Mouse (Mus musculus): ENCODE measurements at regions not wholly inside any gene's neighbourhood (a gene's known extent, or its start where the extent isn't known, plus 50 kb on each side); places are given as distances from the start of the nearest gene placed in this dataset.
"Not testable (repeated sequence)": the region's sequence is repeated elsewhere in the genome, so short reads cannot be mapped to it uniquely, and the experiment has no call there.

- no peak for DNase-seq
Measured at GRCm38 (mm10) chr13:20039590-20039989, 50.8 kb upstream of the Elmo1 start.

GRCm38 (mm10) chr13:20038463-20038862 lies 51.9 kb upstream of the Elmo1 start:
- peak; percentile 11 to 30 for DNase-seq

- DNase-seq, result no peak
Measured at GRCm38 (mm10) chr13:20037436-20037835, 53.0 kb upstream of the Elmo1 start.

GRCm38 (mm10) chr13:20033937-20034735 lies 56.3 kb upstream of the Elmo1 start:
- no peak for DNase-seq

GRCm38 (mm10) chr13:20031660-20032059 lies 58.7 kb upstream of the Elmo1 start:
- DNase-seq, result no peak

- DNase-seq, result no peak
Measured at GRCm38 (mm10) chr13:20031082-20031481, 59.3 kb upstream of the Elmo1 start.

- no peak for DNase-seq
Measured at GRCm38 (mm10) chr13:20026612-20027011, 63.8 kb upstream of the Elmo1 start.

GRCm38 (mm10) chr13:20016454-20016853 lies 73.9 kb upstream of the Elmo1 start:
- DNase-seq, result not testable (repeated sequence)

- no peak for DNase-seq
Measured at GRCm38 (mm10) chr13:20012621-20013020, 77.8 kb upstream of the Elmo1 start.

GRCm38 (mm10) chr13:20009164-20009563 lies 81.2 kb upstream of the Elmo1 start:
- DNase-seq, result no peak

- DNase-seq, result no peak
Measured at GRCm38 (mm10) chr13:20007561-20007960, 82.8 kb upstream of the Elmo1 start.

GRCm38 (mm10) chr13:19997606-19998005 lies 92.8 kb upstream of the Elmo1 start:
- DNase-seq, result no peak

GRCm38 (mm10) chr13:19975621-19976020 lies 114.8 kb upstream of the Elmo1 start:
- no peak for DNase-seq

- no peak for DNase-seq
Measured at GRCm38 (mm10) chr13:19966566-19966965, 123.8 kb upstream of the Elmo1 start.

- no peak for DNase-seq
Measured at GRCm38 (mm10) chr13:19963031-19963430, 127.4 kb upstream of the Elmo1 start.

GRCm38 (mm10) chr13:19928761-19929160 lies 104.7 kb upstream of the Gpr141 start:
- no peak for DNase-seq

- DNase-seq, result no peak
Measured at GRCm38 (mm10) chr13:19927807-19928206, 103.8 kb upstream of the Gpr141 start.

- no peak for DNase-seq
Measured at GRCm38 (mm10) chr13:19921084-19921827, 97.2 kb upstream of the Gpr141 start.

- no peak for DNase-seq
Measured at GRCm38 (mm10) chr13:19911860-19912584, 88.0 kb upstream of the Gpr141 start.

GRCm38 (mm10) chr13:19902786-19903185 lies 78.7 kb upstream of the Gpr141 start:
- no peak for DNase-seq

GRCm38 (mm10) chr13:19897191-19897590 lies 73.1 kb upstream of the Gpr141 start:
- no peak for DNase-seq

GRCm38 (mm10) chr13:19888983-19889773 lies 65.1 kb upstream of the Gpr141 start:
- no peak for DNase-seq

Data from cerebellum, postnatal 36 days (tissue).